Comparison of ENCODE assay signal across 11 mouse cellular contexts in genomic region chr9:71696762-71697161, GRCm38 (mm10).
DNase-seq lines count a peak whose midpoint lies in the region; ATAC-seq and TF ChIP-seq lines count a peak whose summit lies in the region.
"Had no signal": no experiment of that assay in that cellular context is flagged by ENCODE, and none has a peak within 500 bp of the region (broad histone marks: within the 10 kb centered on the region; RNA-seq: fewer than 3 reads in every experiment).

No protein-coding gene starts in this region.

- DNase-seq in lung, adult 18-20 months, result peak; percentile 47 to 56
- no peak for DNase-seq in lung, adult 2 months
- peak; percentile 69 for DNase-seq in cerebellum, adult 11-12 months
- DNase-seq in heart, adult 18-20 months, result peak; percentile 71 to 73
- DNase-seq in right cerebral cortex, postnatal 36 days (ENCODE audit: low spot score in 2 of 2), result no peak
- no peak for DNase-seq in spleen, adult 12 weeks (ENCODE audit: low spot score)
- DNase-seq: lung, embryonic 14.5 days; right cerebral cortex, adult 18-20 months; thymus, postnatal 25 days had no signal

- H3K27me3 ChIP-seq in intestine, postnatal 0 days (replicated peaks; ENCODE audit: control insufficient read depth, insufficient read depth, low read length), result no peaks in the 10 kb centered on the region
- H3K27me3 ChIP-seq in forebrain, embryonic 12.5 days, result no peaks in the 10 kb centered on the region

- peak; percentile 64; the same call in 1 of the 2 replicates for ATAC-seq in intestine, postnatal 0 days
- no peak for ATAC-seq in forebrain, embryonic 12.5 days (ENCODE audit: low FRiP score)

- H3K36me3 ChIP-seq in intestine, postnatal 0 days (ENCODE audit: control insufficient read depth, insufficient read depth), result no peaks in the 10 kb centered on the region
- H3K36me3 ChIP-seq in forebrain, embryonic 12.5 days (replicated peaks), result no peaks in the 10 kb centered on the region

- WGBS in lung, adult 2 months, result 62% methylated on average over 6 of the region's 6 CpGs
- 70% methylated on average over 6 of the region's 6 CpGs for WGBS in intestine, postnatal 0 days
- 85% methylated on average over 6 of the region's 6 CpGs for WGBS in forebrain, embryonic 12.5 days

- no peak overlapping the region for H3K27ac ChIP-seq in intestine, postnatal 0 days (ENCODE audit: low read depth, low read length)
- no peak overlapping the region for H3K27ac ChIP-seq in forebrain, embryonic 12.5 days

- no peak for TF ChIP-seq POLR2A in lung, adult 2 months (IDR thresholded peaks at IDR 0.05; ENCODE audit: borderline replicate concordance, extremely low read depth, low read depth, low read length)

- H3K4me3 ChIP-seq in lung, adult 2 months (replicated peaks; ENCODE audit: extremely low read depth, low read depth, low read length), result no peak overlapping the region
- no peak overlapping the region for H3K4me3 ChIP-seq in intestine, postnatal 0 days (ENCODE audit: low read depth, low read length)
- no peak overlapping the region for H3K4me3 ChIP-seq in forebrain, embryonic 12.5 days (replicated peaks)

- H3K9ac ChIP-seq in intestine, postnatal 0 days (ENCODE audit: low read depth, low read length), result no peak overlapping the region
- no peak overlapping the region for H3K9ac ChIP-seq in forebrain, embryonic 12.5 days
- H3K9ac ChIP-seq: lung, embryonic 14.5 days had no signal

- TF ChIP-seq CTCF in lung, adult 2 months (IDR thresholded peaks at IDR 0.05; ENCODE audit: insufficient read depth, low read length), result no peak
- TF ChIP-seq CTCF in intestine, postnatal 0 days (IDR thresholded peaks at IDR 0.05; ENCODE audit: low read depth), result no peak

- H3K9me3 ChIP-seq in intestine, postnatal 0 days (ENCODE audit: control insufficient read depth), result no peaks in the 10 kb centered on the region
- H3K9me3 ChIP-seq in forebrain, embryonic 12.5 days, result no peaks in the 10 kb centered on the region

- no peak overlapping the region for H3K4me2 ChIP-seq in intestine, postnatal 0 days (replicated peaks; ENCODE audit: low read depth)
- no peak overlapping the region for H3K4me2 ChIP-seq in forebrain, embryonic 12.5 days
- H3K4me2 ChIP-seq: lung, embryonic 14.5 days had no signal

- peaks cover 11% of the 10 kb centered on the region for H3K4me1 ChIP-seq in lung, adult 2 months (ENCODE audit: control insufficient read depth, insufficient read depth, low read length)
- H3K4me1 ChIP-seq in intestine, postnatal 0 days (replicated peaks; ENCODE audit: control insufficient read depth, insufficient read depth, low read length), result 0 out of 2 replicates have a peak, but pooled peaks cover 4% of the 10 kb centered on the region
- no peaks in the 10 kb centered on the region for H3K4me1 ChIP-seq in forebrain, embryonic 12.5 days

Comparison
In these comparisons a context has a peak if more than half of its experiments do, and no peak if none do; other contexts are left out.
1. DNase-seq: peak in lung, adult 18-20 months (2 of 2), cerebellum, adult 11-12 months (single experiment) and heart, adult 18-20 months (2 of 2); none in lung, adult 2 months (single experiment), right cerebral cortex, postnatal 36 days (0 of 2) and spleen, adult 12 weeks (single experiment).